Mouse (Mus musculus): ENCODE data around the gene Slc48a1. TPM values are rescaled to one million over a fixed set of nuclear protein-coding genes. Genes with fewer than 3 reads are reported as not detected.

The Slc48a1 gene
- polyA plus RNA-seq, 1 experiment from 2014 or later, result 69.6 TPM

GRCm38 (mm10) chr15:97794268-97794667 is 15.9 kb downstream of the Slc48a1 start:
- WGBS, result 75% methylated on average over 5 of the region's 5 CpGs
- H3K4me2 ChIP-seq (ENCODE audit: low read length), result no peak overlapping the region
- H3K9ac ChIP-seq (ENCODE audit: low read length), result no peak overlapping the region
- no peaks in the 10 kb centered on the region for H3K27me3 ChIP-seq (ENCODE audit: control insufficient read depth, insufficient read depth, low read length)
- no peak overlapping the region for H3K4me3 ChIP-seq (ENCODE audit: control insufficient read depth in 1 of 2, insufficient read depth in 1 of 2, low read depth in 1 of 2, low read length in 2 of 2)
- H3K9me3 ChIP-seq (ENCODE audit: control insufficient read depth, low read length), result no peaks in the 10 kb centered on the region
- peaks cover 3 to 6% of the 10 kb centered on the region in 2 experiments; a peak in 1 of 4 replicates for H3K4me1 ChIP-seq (ENCODE audit: control insufficient read depth in 2 of 2, insufficient read depth in 2 of 2, low read length in 2 of 2)
- H3K36me3 ChIP-seq (ENCODE audit: control insufficient read depth, insufficient read depth, low read length), result peaks cover 92% of the 10 kb centered on the region
- H3K27ac ChIP-seq (replicated peaks in 1 of 2; ENCODE audit: control insufficient read depth in 1 of 2, insufficient read depth in 1 of 2, low read depth in 2 of 2, low read length in 2 of 2), result no peak overlapping the region
- ATAC-seq (ENCODE audit: insufficient number of reproducible peaks, insufficient read depth, low FRiP score, low read depth), result no peak

- Histone ChIP-seq H3K4me2 (ENCODE audit: low read length) (no peak overlapping the region), H3K4me1 (ENCODE audit: control insufficient read depth in 2 of 2, insufficient read depth in 2 of 2, low read length in 2 of 2) (peaks cover 3 to 6% of the 10 kb centered on the region in 2 experiments; a peak in 1 of 4 replicates), H3K9me3 (ENCODE audit: control insufficient read depth, low read length) (no peaks in the 10 kb centered on the region), H3K4me3 (ENCODE audit: control insufficient read depth in 1 of 2, insufficient read depth in 1 of 2, low read depth in 1 of 2, low read length in 2 of 2) (no peak overlapping the region), H3K36me3 (ENCODE audit: control insufficient read depth, insufficient read depth, low read length) (peaks cover 96% of the 10 kb centered on the region), H3K27ac (replicated peaks in 1 of 2; ENCODE audit: control insufficient read depth in 1 of 2, insufficient read depth in 1 of 2, low read depth in 2 of 2, low read length in 2 of 2) (no peak overlapping the region), H3K27me3 (ENCODE audit: control insufficient read depth, insufficient read depth, low read length) (no peaks in the 10 kb centered on the region), H3K9ac (ENCODE audit: low read length) (no peak overlapping the region)
- ATAC-seq (ENCODE audit: insufficient number of reproducible peaks, insufficient read depth, low FRiP score, low read depth), result no peak
- 94% methylated on average over 10 of the region's 10 CpGs for WGBS
Observed at GRCm38 (mm10) chr15:97795559-97796235, 17.4 kb downstream of the Slc48a1 start.

- H3K36me3 ChIP-seq (ENCODE audit: control insufficient read depth, insufficient read depth, low read length), result peaks cover 96% of the 10 kb centered on the region
- H3K4me1 ChIP-seq (ENCODE audit: control insufficient read depth in 2 of 2, insufficient read depth in 2 of 2, low read length in 2 of 2), result peaks cover 3 to 6% of the 10 kb centered on the region in 2 experiments; a peak in 1 of 4 replicates
- 89% methylated on average over 17 of the region's 17 CpGs for WGBS
- H3K27me3 ChIP-seq (ENCODE audit: control insufficient read depth, insufficient read depth, low read length), result no peaks in the 10 kb centered on the region
- no peak overlapping the region for H3K4me3 ChIP-seq (ENCODE audit: control insufficient read depth in 1 of 2, insufficient read depth in 1 of 2, low read depth in 1 of 2, low read length in 2 of 2)
- H3K9ac ChIP-seq (ENCODE audit: low read length), result no peak overlapping the region
- H3K4me2 ChIP-seq (ENCODE audit: low read length), result no peak overlapping the region
- H3K27ac ChIP-seq (replicated peaks in 1 of 2; ENCODE audit: control insufficient read depth in 1 of 2, insufficient read depth in 1 of 2, low read depth in 2 of 2, low read length in 2 of 2), result no peak overlapping the region
- no peaks in the 10 kb centered on the region for H3K9me3 ChIP-seq (ENCODE audit: control insufficient read depth, low read length)
- ATAC-seq (ENCODE audit: insufficient number of reproducible peaks, insufficient read depth, low FRiP score, low read depth), result no peak
Observed at GRCm38 (mm10) chr15:97796674-97797310, 18.5 kb downstream of the Slc48a1 start.

DNA sequence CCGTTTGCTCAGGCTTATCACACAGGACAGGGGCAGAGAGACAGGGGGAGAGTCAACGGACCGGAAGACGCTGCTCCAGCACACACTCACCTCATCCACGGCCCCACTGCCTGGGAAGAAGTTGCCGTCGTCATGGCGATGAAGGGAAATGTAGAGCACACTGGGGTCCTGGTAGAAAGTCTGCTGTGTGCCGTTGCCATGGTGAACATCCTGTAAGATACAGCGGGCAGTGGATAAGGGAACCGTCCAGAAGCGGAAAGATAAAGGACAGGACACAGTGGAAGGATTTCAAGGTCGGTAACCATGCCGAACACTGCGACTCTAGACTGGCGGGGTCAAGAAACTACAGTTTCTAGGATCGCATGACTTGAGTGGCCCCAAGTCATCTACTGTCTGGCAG is 19.8 kb downstream of the Slc48a1 start:
- Histone ChIP-seq H3K9me3 (ENCODE audit: control insufficient read depth, low read length) (no peaks in the 10 kb centered on the region), H3K36me3 (ENCODE audit: control insufficient read depth, insufficient read depth, low read length) (peaks cover 95% of the 10 kb centered on the region), H3K27me3 (ENCODE audit: control insufficient read depth, insufficient read depth, low read length) (no peaks in the 10 kb centered on the region), H3K4me2 (ENCODE audit: low read length) (no peak overlapping the region), H3K4me3 (ENCODE audit: control insufficient read depth in 1 of 2, insufficient read depth in 1 of 2, low read depth in 1 of 2, low read length in 2 of 2) (no peak overlapping the region), H3K27ac (replicated peaks in 1 of 2; ENCODE audit: control insufficient read depth in 1 of 2, insufficient read depth in 1 of 2, low read depth in 2 of 2, low read length in 2 of 2) (0 out of 4 replicates have a peak overlapping the region, but pooled peaks of 1 of the 2 experiments have one; percentile 14), H3K9ac (ENCODE audit: low read length) (no peak overlapping the region), H3K4me1 (ENCODE audit: control insufficient read depth in 2 of 2, insufficient read depth in 2 of 2, low read length in 2 of 2) (peaks cover 3 to 6% of the 10 kb centered on the region in 2 experiments; a peak in 1 of 4 replicates)
- peak; percentile 63 for ATAC-seq (ENCODE audit: insufficient number of reproducible peaks, insufficient read depth, low FRiP score, low read depth)
- 46% methylated on average over 17 of the region's 17 CpGs for WGBS

GRCm38 (mm10) chr15:97799446-97799845 is 21.1 kb downstream of the Slc48a1 start:
- 88% methylated on average over 11 of the region's 11 CpGs for WGBS

GRCm38 (mm10) chr15:97800853-97801252 is 22.5 kb downstream of the Slc48a1 start:
- peaks cover 80% of the 10 kb centered on the region for H3K36me3 ChIP-seq (ENCODE audit: control insufficient read depth, insufficient read depth, low read length)
- H3K9ac ChIP-seq (ENCODE audit: low read length), result no peak overlapping the region
- H3K4me3 ChIP-seq (ENCODE audit: control insufficient read depth in 1 of 2, insufficient read depth in 1 of 2, low read depth in 1 of 2, low read length in 2 of 2), result no peak overlapping the region
- ATAC-seq (ENCODE audit: insufficient number of reproducible peaks, insufficient read depth, low FRiP score, low read depth), result no peak
- no peak overlapping the region for H3K27ac ChIP-seq (replicated peaks in 1 of 2; ENCODE audit: control insufficient read depth in 1 of 2, insufficient read depth in 1 of 2, low read depth in 2 of 2, low read length in 2 of 2)
- H3K9me3 ChIP-seq (ENCODE audit: control insufficient read depth, low read length), result no peaks in the 10 kb centered on the region
- H3K4me1 ChIP-seq (ENCODE audit: control insufficient read depth in 2 of 2, insufficient read depth in 2 of 2, low read length in 2 of 2), result peaks cover 3 to 6% of the 10 kb centered on the region in 2 experiments; a peak in 1 of 4 replicates
- WGBS, result 84% methylated on average over 13 of the region's 13 CpGs
- no peaks in the 10 kb centered on the region for H3K27me3 ChIP-seq (ENCODE audit: control insufficient read depth, insufficient read depth, low read length)
- no peak overlapping the region for H3K4me2 ChIP-seq (ENCODE audit: low read length)

More at GRCm38 (mm10) chr15:97799446-97799845, 21.1 kb downstream of the Slc48a1 start:
- ATAC-seq (ENCODE audit: insufficient number of reproducible peaks, insufficient read depth, low FRiP score, low read depth), result no peak
- no peaks in the 10 kb centered on the region for H3K9me3 ChIP-seq (ENCODE audit: control insufficient read depth, low read length)
- H3K4me3 ChIP-seq (ENCODE audit: control insufficient read depth in 1 of 2, insufficient read depth in 1 of 2, low read depth in 1 of 2, low read length in 2 of 2), result no peak overlapping the region
- H3K36me3 ChIP-seq (ENCODE audit: control insufficient read depth, insufficient read depth, low read length), result peaks cover 82% of the 10 kb centered on the region
- no peak overlapping the region for H3K27ac ChIP-seq (replicated peaks in 1 of 2; ENCODE audit: control insufficient read depth in 1 of 2, insufficient read depth in 1 of 2, low read depth in 2 of 2, low read length in 2 of 2)
- no peaks in the 10 kb centered on the region for H3K27me3 ChIP-seq (ENCODE audit: control insufficient read depth, insufficient read depth, low read length)
- H3K4me1 ChIP-seq (ENCODE audit: control insufficient read depth in 2 of 2, insufficient read depth in 2 of 2, low read length in 2 of 2), result peaks cover 3 to 6% of the 10 kb centered on the region in 2 experiments; a peak in 1 of 4 replicates
- no peak overlapping the region for H3K4me2 ChIP-seq (ENCODE audit: low read length)
- no peak overlapping the region for H3K9ac ChIP-seq (ENCODE audit: low read length)

- no peaks in the 10 kb centered on the region for H3K27me3 ChIP-seq (ENCODE audit: control insufficient read depth, insufficient read depth, low read length)
- no peaks in the 10 kb centered on the region for H3K9me3 ChIP-seq (ENCODE audit: control insufficient read depth, low read length)
- no peak overlapping the region for H3K4me2 ChIP-seq (ENCODE audit: low read length)
- no peak overlapping the region for H3K9ac ChIP-seq (ENCODE audit: low read length)
- H3K4me3 ChIP-seq (ENCODE audit: control insufficient read depth in 1 of 2, insufficient read depth in 1 of 2, low read depth in 1 of 2, low read length in 2 of 2), result no peak overlapping the region
- peaks cover 3 to 6% of the 10 kb centered on the region in 2 experiments; a peak in 1 of 4 replicates for H3K4me1 ChIP-seq (ENCODE audit: control insufficient read depth in 2 of 2, insufficient read depth in 2 of 2, low read length in 2 of 2)
- peaks cover 78% of the 10 kb centered on the region for H3K36me3 ChIP-seq (ENCODE audit: control insufficient read depth, insufficient read depth, low read length)
- 77% methylated on average over 7 of the region's 7 CpGs for WGBS
- no peak for ATAC-seq (ENCODE audit: insufficient number of reproducible peaks, insufficient read depth, low FRiP score, low read depth)
- H3K27ac ChIP-seq (replicated peaks in 1 of 2; ENCODE audit: control insufficient read depth in 1 of 2, insufficient read depth in 1 of 2, low read depth in 2 of 2, low read length in 2 of 2), result no peak overlapping the region
Observed at GRCm38 (mm10) chr15:97801811-97802210, 23.5 kb downstream of the Slc48a1 start.

Data from heart, embryonic 14.5 days (tissue).